Mouse (Mus musculus) heart, adult 18-20 months (tissue): Measurements from ENCODE around the gene Mmp14. TPM values are rescaled to one million over a fixed set of nuclear protein-coding genes. Genes with fewer than 3 reads are reported as not detected.

ENCODE experiments used
- DNase-seq, 2 experiments: peaks; one replicate each; pipeline ENCODE4 v3.0.0; 2021 to 2022; ENCODE audit warnings: mixed read lengths in 1 of 2
- total RNA-seq, 2 experiments: library from RNA; stranded (reverse); gene quantifications; 2 replicates each; pipeline ENCODE4 v1.2.3; 2021

Mmp14 gene
- total RNA-seq, 2 experiments from 2014 or later = 12.4 to 15.3 TPM

DNA sequence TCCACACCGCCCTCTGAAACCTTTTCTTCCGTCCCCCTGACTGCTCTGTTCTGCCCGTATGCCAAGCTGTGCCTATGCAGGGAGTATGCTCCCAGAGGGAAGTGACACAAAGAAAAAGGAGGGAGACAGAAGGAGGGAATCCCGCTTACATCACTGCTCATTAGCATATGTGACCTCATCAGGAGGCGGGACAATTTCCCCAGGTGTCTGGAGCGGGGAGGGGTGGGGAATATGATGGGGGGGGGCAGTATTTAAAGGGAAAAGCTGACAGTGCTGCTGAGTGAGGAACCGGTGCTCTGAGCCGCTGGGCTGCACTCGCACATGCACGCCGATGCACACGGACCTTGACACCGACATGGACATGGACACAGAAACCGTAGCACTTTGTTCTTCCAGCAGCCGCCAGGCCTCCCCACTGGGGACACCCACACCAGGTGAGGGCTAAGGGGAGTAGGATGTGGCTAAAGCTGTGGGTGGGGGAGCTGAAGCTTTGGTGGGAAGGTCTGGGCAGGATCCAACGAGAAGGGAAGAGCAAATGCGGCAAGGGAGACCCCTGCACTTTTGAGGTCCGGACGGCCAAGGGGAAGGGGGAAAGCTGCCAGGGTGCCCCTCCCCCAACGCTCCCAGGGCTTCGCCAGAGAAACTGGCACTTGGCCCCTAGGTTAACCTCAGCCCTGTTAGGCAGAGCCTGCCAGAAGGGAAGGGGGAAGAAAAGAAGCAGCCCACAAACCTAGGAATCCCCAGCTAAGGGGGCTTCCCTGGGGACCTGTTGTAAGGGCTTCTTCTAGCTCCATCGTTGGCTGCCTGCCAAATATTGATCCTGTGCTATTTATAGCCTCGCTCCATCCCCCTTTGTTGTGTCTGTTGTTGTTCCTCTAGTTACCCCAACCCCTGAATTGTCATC is 44.8 kb downstream of the Mmp14 start, which contains the start of gene Rem2:
TSS of gene Rem2 (plus strand) at position 160 of the 904 bp plus-strand sequence.
- peak in 1 of 2 experiments; percentile 34 for DNase-seq

DNA sequence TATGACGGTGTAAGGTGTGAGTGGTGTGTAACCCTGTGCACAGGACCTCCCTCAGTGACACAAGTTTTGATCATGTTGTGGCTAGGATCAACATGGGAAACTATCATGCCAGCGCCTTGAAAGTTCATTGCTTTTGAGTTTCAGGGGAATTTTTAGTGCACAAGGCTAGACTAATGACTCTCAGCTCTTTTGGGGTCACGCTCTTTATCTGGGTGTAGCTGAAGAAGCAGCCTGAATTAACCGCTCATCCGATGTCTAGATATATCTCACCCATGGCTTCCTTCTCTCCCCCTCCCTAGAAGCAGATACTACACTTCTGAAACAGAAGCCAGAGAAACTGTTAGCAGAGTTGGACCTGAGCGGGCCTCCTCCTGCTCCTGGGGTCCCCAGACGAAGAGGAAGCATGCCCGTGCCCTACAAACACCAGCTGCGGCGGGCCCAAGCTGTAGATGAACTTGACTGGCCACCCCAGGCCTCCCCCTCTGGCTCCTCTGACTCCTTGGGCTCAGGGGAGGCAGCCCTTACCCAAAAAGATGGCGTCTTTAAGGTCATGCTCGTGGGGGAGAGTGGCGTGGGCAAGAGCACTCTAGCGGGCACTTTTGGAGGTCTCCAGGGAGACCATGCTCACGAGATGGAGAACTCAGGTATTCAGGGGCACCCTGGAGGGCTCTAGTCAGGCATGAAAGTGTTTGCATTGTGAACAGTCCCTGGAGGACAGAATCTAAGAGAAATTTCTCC is 45.9 kb downstream of the Mmp14 start:
- DNase-seq = no peak

GRCm38 (mm10) chr14:54479451-54479920 is 48.1 kb downstream of the Mmp14 start:
- DNase-seq = no peak

- DNase-seq = no peak
Observed at GRCm38 (mm10) chr14:54480673-54481072, 49.3 kb downstream of the Mmp14 start.

DNA sequence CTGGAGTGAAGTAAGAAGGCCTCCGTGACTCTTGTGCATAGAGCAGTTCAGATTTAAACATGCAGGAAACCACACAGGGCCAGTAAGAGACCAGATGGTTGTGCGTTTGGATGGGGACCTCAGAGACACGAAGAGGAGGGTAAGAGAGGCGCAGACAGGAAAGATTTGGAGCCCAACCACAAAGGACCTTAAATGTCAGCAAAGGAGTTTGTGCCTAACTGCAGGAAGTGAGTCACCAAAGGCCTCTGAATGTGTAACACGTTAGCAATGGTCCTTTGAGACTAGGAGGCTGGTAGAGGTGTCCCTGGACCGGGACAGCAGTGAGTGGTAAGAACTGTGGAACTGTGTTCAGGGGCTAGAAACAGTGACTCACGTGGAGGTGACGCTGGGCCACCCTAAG is 50.0 kb downstream of the Mmp14 start:
- no peak for DNase-seq

DNA sequence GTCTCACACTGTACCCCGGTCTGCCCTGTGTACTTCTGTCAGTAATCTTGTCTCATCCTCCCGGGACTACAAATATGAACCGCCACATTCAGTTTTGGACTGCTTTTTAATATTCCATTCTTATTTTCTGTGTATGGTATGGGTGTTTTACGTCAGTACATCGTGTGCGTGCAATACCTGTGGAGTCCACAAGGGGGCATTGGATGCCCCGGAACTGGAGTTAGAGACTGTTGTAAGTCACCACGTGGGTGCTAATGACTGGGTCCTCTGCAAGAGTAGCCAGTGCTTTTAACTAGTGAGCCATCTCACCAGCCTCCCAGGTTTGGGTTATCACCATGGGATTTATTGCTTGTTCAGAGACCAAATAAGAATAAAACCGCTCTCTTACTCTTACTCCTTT is 51.1 kb downstream of the Mmp14 start:
- DNase-seq = peak in 1 of 2 experiments; percentile 35

DNA sequence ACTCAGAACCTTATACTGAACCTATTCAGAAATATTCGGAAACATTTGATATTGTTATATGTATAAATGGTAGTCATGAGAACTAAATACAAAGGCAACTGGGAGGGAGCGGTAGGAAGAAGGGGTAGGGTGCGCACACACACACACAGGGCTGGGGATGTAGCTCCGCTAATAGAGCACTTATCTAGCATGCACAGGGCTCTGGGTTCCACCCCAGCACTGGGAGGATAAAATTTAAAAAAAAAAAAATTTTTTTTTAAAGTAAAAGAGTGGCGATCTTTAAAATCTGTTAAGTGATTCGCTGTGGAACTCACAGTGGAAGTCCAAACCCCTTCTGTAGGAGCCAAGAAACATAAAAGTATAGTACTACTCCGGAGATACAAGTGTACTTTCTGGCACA is 54.5 kb downstream of the Mmp14 start:
- DNase-seq = no peak

DNA sequence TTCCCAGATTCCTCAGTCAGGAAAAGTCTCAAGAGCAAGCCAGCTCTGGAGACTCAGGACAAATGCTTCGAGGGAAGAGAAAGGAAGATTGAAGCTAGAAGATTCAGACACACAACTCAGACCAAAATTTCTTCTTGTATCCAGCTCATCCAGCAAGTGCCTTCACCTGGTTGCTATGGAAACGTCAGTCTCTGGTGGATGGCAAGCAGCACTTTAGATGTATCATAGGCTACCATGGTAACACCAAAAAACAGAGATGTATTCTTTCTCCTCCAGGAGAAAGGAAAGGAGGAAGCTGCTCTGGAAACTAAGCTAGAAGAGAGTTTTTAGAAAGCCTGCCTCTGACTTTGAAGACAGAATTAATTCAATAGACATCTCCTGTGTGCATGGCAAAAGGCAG is 56.3 kb downstream of the Mmp14 start:
- no peak for DNase-seq

DNA sequence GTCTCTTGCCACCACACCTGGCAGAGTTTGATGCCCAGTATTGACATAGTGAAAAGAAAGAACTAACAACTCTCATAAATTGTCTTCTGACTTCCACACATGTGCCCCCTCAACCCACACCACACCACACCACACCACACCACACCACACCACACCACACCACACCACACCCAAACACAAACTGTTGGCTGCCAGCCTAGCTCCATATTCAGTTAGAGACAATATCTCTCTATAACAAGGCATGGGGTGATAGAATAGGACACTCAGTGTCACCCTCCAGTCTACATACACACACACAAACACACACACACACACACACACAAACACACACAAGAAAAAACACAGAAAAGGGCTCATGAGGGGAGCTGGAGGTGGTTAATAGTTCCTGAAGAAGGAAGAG is 56.9 kb downstream of the Mmp14 start:
- no peak for DNase-seq

- DNase-seq = no peak
Observed at GRCm38 (mm10) chr14:54492345-54493131, 61.1 kb downstream of the Mmp14 start.

GRCm38 (mm10) chr14:54493236-54493635 is 61.8 kb downstream of the Mmp14 start:
- DNase-seq = no peak

- DNase-seq = peak; percentile 54 to 70
Observed at GRCm38 (mm10) chr14:54494234-54494633, 62.8 kb downstream of the Mmp14 start.

Other genes starting within 250 kb of the Mmp14 start
- 100 to 1,000 TPM; 107 to 112 TPM for gene Dad1, start 177.5 kb upstream of the Mmp14 start, total RNA-seq
- 10 to 100 TPM; 38.2 to 43.4 TPM for gene Abhd4, start 177.4 kb upstream of the Mmp14 start, total RNA-seq
- not detected for gene Olfr49, start 146.7 kb upstream of the Mmp14 start, total RNA-seq
- gene Oxa1l, start 70.8 kb upstream of the Mmp14 start, total RNA-seq = 10 to 100 TPM; 82.6 to 90.6 TPM
- 1 to 10 TPM; 4.8 to 6.5 TPM for gene Slc7a7, start 13.8 kb upstream of the Mmp14 start, total RNA-seq
- 100 to 1,000 TPM; 122 to 150 TPM for gene Mrpl52, start 4.7 kb upstream of the Mmp14 start, total RNA-seq
- gene Lrp10, start 32.5 kb downstream of the Mmp14 start, total RNA-seq = 10 to 100 TPM; 40.0 to 47.8 TPM
- gene Rem2, start 44.5 kb downstream of the Mmp14 start, total RNA-seq = not detected
- gene Prmt5, start 85.9 kb downstream of the Mmp14 start, total RNA-seq = 10 to 100 TPM; 32.2 to 33.2 TPM
- gene Haus4, start 123.0 kb downstream of the Mmp14 start, total RNA-seq = 1 to 10 TPM; 2.6 to 2.8 TPM
- gene Ajuba, start 145.9 kb downstream of the Mmp14 start, total RNA-seq = 1 to 10 TPM; 3.7 to 3.9 TPM
- 1 to 10 TPM; 3.0 to 6.1 TPM for gene 4931414P19Rik, start 174.4 kb downstream of the Mmp14 start, total RNA-seq
- 100 to 1,000 TPM; 173 to 201 TPM for gene Psmb5, start 186.4 kb downstream of the Mmp14 start, total RNA-seq
- not detected for gene Psmb11, start 189.8 kb downstream of the Mmp14 start, total RNA-seq
- gene Gm17606, start 209.3 kb downstream of the Mmp14 start, total RNA-seq = not detected
- under 1 TPM; 0.12 to 0.59 TPM for gene Cdh24, start 209.8 kb downstream of the Mmp14 start, total RNA-seq